In the genomic region with DNA sequence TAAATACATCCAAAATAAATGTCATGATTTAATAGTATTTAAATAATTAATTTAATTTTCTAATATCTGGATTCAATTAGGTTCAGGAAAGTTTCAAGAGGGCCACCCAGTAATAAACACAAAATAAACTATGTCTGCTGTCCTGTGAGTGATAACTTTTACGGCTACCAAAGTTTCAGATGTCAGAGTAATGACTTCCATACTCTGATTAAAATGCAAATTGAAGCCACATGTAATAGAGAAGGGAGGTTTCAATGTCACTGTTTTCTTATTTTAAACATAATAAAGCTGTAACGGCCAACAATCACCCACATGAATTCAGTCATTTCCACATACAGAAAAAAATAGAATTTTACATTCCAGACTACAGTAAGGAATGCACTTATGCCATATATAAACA, we compare ENCODE assay signal across 23 mouse cellular contexts.
DNase-seq lines count a peak whose midpoint lies in the region; ATAC-seq lines count a peak whose summit lies in the region.
"Had no signal": no experiment of that assay in that cellular context is flagged by ENCODE, and none has a peak within 500 bp of the region (broad histone marks: within the 10 kb centered on the region; RNA-seq: fewer than 3 reads in every experiment).

No protein-coding gene starts in this region.

- H3K4me2 ChIP-seq in embryonic facial prominence, embryonic 11.5 days (ENCODE audit: low read depth, low read length): no peak overlapping the region
- no peak overlapping the region for H3K4me2 ChIP-seq in limb, embryonic 11.5 days (ENCODE audit: low read depth, severe bottlenecking)
- no peak overlapping the region for H3K4me2 ChIP-seq in limb, embryonic 13.5 days (replicated peaks)
- H3K4me2 ChIP-seq: embryonic facial prominence, embryonic 13.5 days; forebrain, embryonic 13.5 days; heart, embryonic 11.5 days; hindbrain, embryonic 12.5 days; hindbrain, embryonic 15.5 days had no signal

- no peaks in the 10 kb centered on the region for H3K36me3 ChIP-seq in embryonic facial prominence, embryonic 11.5 days (replicated peaks; ENCODE audit: control insufficient read depth, insufficient read depth, low read depth, low read length)
- H3K36me3 ChIP-seq in embryonic facial prominence, embryonic 10.5 days (replicated peaks): no peaks in the 10 kb centered on the region
- H3K36me3 ChIP-seq in limb, embryonic 11.5 days (ENCODE audit: control insufficient read depth, insufficient read depth, low read length): no peaks in the 10 kb centered on the region
- H3K36me3 ChIP-seq in limb, embryonic 10.5 days: no peaks in the 10 kb centered on the region
- no peaks in the 10 kb centered on the region for H3K36me3 ChIP-seq in limb, embryonic 13.5 days
- H3K36me3 ChIP-seq: embryonic facial prominence, embryonic 13.5 days; forebrain, embryonic 10.5 days; hindbrain, embryonic 12.5 days; hindbrain, embryonic 15.5 days had no signal

- WGBS in embryonic facial prominence, embryonic 11.5 days: 33% methylated on average over 2 of the region's 2 CpGs
- WGBS in embryonic facial prominence, embryonic 10.5 days: 38% methylated on average over 2 of the region's 2 CpGs
- 13% methylated on average over 2 of the region's 2 CpGs for WGBS in limb, embryonic 11.5 days
- 17% methylated on average over 2 of the region's 2 CpGs for WGBS in limb, embryonic 10.5 days
- 12% methylated on average over 2 of the region's 2 CpGs for WGBS in limb, embryonic 13.5 days

- no peak overlapping the region for H3K4me3 ChIP-seq in embryonic facial prominence, embryonic 11.5 days (ENCODE audit: low read depth, low read length)
- H3K4me3 ChIP-seq in embryonic facial prominence, embryonic 10.5 days: no peak overlapping the region
- H3K4me3 ChIP-seq in limb, embryonic 11.5 days (ENCODE audit: low read depth, low read length): no peak overlapping the region
- H3K4me3 ChIP-seq in limb, embryonic 10.5 days: no peak overlapping the region
- no peak overlapping the region for H3K4me3 ChIP-seq in limb, embryonic 13.5 days
- H3K4me3 ChIP-seq: embryonic facial prominence, embryonic 13.5 days; forebrain, embryonic 10.5 days; forebrain, embryonic 13.5 days; gastrocnemius, adult 2 months; hindbrain, embryonic 12.5 days; hindbrain, embryonic 15.5 days had no signal

- DNase-seq in embryonic facial prominence, embryonic 11.5 days (ENCODE audit: low spot score): peak; percentile 74
- DNase-seq in embryonic facial prominence, embryonic 10.5 days (ENCODE audit: low spot score): no peak
- DNase-seq in limb, embryonic 11.5 days (ENCODE audit: low spot score): no peak
- DNase-seq in limb, embryonic 10.5 days (ENCODE audit: low spot score): no peak
- no peak for DNase-seq in adipocyte (ENCODE audit: low spot score)
- DNase-seq: adrenal gland, adult 8-10 months; adrenal gland, postnatal 25 days; cerebellum, adult 11-12 months; cerebellum, adult 8-10 months; cerebellum, postnatal 10 days; cerebellum, postnatal 36 days; gastrocnemius, adult 2 months; gastrocnemius, postnatal 14 days; heart, adult 11 months had no signal

- no peaks in the 10 kb centered on the region for H3K27me3 ChIP-seq in embryonic facial prominence, embryonic 11.5 days (ENCODE audit: control insufficient read depth, insufficient read depth, low read length)
- H3K27me3 ChIP-seq in embryonic facial prominence, embryonic 10.5 days (replicated peaks; ENCODE audit: low read depth, poor library complexity, severe bottlenecking): no peaks in the 10 kb centered on the region
- no peaks in the 10 kb centered on the region for H3K27me3 ChIP-seq in limb, embryonic 11.5 days (ENCODE audit: control insufficient read depth, insufficient read depth, low read length)
- no peaks in the 10 kb centered on the region for H3K27me3 ChIP-seq in limb, embryonic 10.5 days (ENCODE audit: low read depth, poor library complexity, severe bottlenecking)
- H3K27me3 ChIP-seq in limb, embryonic 13.5 days: no peaks in the 10 kb centered on the region
- H3K27me3 ChIP-seq: embryonic facial prominence, embryonic 13.5 days; forebrain, embryonic 13.5 days; hindbrain, embryonic 12.5 days; hindbrain, embryonic 15.5 days had no signal

- H3K9ac ChIP-seq in embryonic facial prominence, embryonic 11.5 days (replicated peaks; ENCODE audit: low read length): no peak overlapping the region
- no peak overlapping the region for H3K9ac ChIP-seq in limb, embryonic 11.5 days (ENCODE audit: low read length)
- H3K9ac ChIP-seq in limb, embryonic 13.5 days: no peak overlapping the region
- H3K9ac ChIP-seq: embryonic facial prominence, embryonic 13.5 days; forebrain, embryonic 13.5 days; hindbrain, embryonic 12.5 days; hindbrain, embryonic 15.5 days had no signal

- no peaks in the 10 kb centered on the region; the same call in 1 of the 2 replicates for H3K4me1 ChIP-seq in embryonic facial prominence, embryonic 11.5 days (ENCODE audit: control insufficient read depth, insufficient read depth, low read length)
- H3K4me1 ChIP-seq in embryonic facial prominence, embryonic 10.5 days: peaks cover 15% of the 10 kb centered on the region
- H3K4me1 ChIP-seq in limb, embryonic 11.5 days (ENCODE audit: control insufficient read depth, insufficient read depth, low read length): no peaks in the 10 kb centered on the region
- peaks cover 23% of the 10 kb centered on the region for H3K4me1 ChIP-seq in limb, embryonic 10.5 days
- H3K4me1 ChIP-seq in limb, embryonic 13.5 days: peaks cover 12% of the 10 kb centered on the region; the same call in 1 of the 2 replicates
- H3K4me1 ChIP-seq: forebrain, embryonic 10.5 days; forebrain, embryonic 13.5 days; hindbrain, embryonic 12.5 days; hindbrain, embryonic 15.5 days had no signal

- H3K27ac ChIP-seq in embryonic facial prominence, embryonic 11.5 days (replicated peaks; ENCODE audit: low read depth, low read length): no peak overlapping the region
- H3K27ac ChIP-seq in embryonic facial prominence, embryonic 10.5 days (replicated peaks): no peak overlapping the region
- no peak overlapping the region for H3K27ac ChIP-seq in limb, embryonic 11.5 days (replicated peaks; ENCODE audit: low read depth, low read length)
- H3K27ac ChIP-seq in limb, embryonic 10.5 days: no peak overlapping the region
- H3K27ac ChIP-seq in limb, embryonic 13.5 days: no peak overlapping the region
- H3K27ac ChIP-seq: embryonic facial prominence, embryonic 13.5 days; forebrain, embryonic 10.5 days; forebrain, embryonic 13.5 days; hindbrain, embryonic 12.5 days; hindbrain, embryonic 15.5 days had no signal

- ATAC-seq in embryonic facial prominence, embryonic 11.5 days (replicated peaks; ENCODE audit: insufficient number of reproducible peaks, low FRiP score, low TSS enrichment, low read depth): no peak
- 0 out of 2 replicates have a peak, but pooled peaks have one; percentile 31 for ATAC-seq in limb, embryonic 11.5 days (ENCODE audit: insufficient number of reproducible peaks, low FRiP score, low TSS enrichment, low read depth)
- ATAC-seq in limb, embryonic 13.5 days (ENCODE audit: low FRiP score, low read depth): peak; percentile 57; the same call in 1 of the 2 replicates
- ATAC-seq: CD4-positive, CD25-positive, alpha-beta regulatory T cell, adult 4 months; forebrain, embryonic 13.5 days; forebrain, embryonic 16.5 days had no signal

- no peaks in the 10 kb centered on the region for H3K9me3 ChIP-seq in embryonic facial prominence, embryonic 11.5 days (replicated peaks; ENCODE audit: control insufficient read depth, low read length)
- H3K9me3 ChIP-seq in embryonic facial prominence, embryonic 10.5 days: no peaks in the 10 kb centered on the region
- no peaks in the 10 kb centered on the region for H3K9me3 ChIP-seq in limb, embryonic 11.5 days (ENCODE audit: control insufficient read depth, low read length)
- no peaks in the 10 kb centered on the region for H3K9me3 ChIP-seq in limb, embryonic 10.5 days (replicated peaks)
- no peaks in the 10 kb centered on the region for H3K9me3 ChIP-seq in limb, embryonic 13.5 days
- H3K9me3 ChIP-seq: embryonic facial prominence, embryonic 13.5 days; forebrain, embryonic 10.5 days; forebrain, embryonic 13.5 days; hindbrain, embryonic 12.5 days; hindbrain, embryonic 15.5 days had no signal
